Mouse (Mus musculus): Measurements from ENCODE around the gene Mrvi1. TPM values are rescaled to one million over a fixed set of nuclear protein-coding genes. Genes with fewer than 3 reads are reported as not detected.

The Mrvi1 gene
- polyA plus RNA-seq, 1 experiment = 2.6 TPM

- no peak overlapping the region for H3K4me3 ChIP-seq (ENCODE audit: insufficient read depth, low read length)
- H3K4me1 ChIP-seq (ENCODE audit: control insufficient read depth, insufficient read depth, low read length) = no peaks in the 10 kb centered on the region; the same call in 1 of the 2 replicates
- H3K27ac ChIP-seq (ENCODE audit: insufficient read depth, low read length) = no peak overlapping the region
- no peak for TF ChIP-seq POLR2A (IDR thresholded peaks at IDR 0.05; ENCODE audit: extremely low read depth, insufficient read depth, low read length)
- TF ChIP-seq CTCF (IDR thresholded peaks at IDR 0.05; ENCODE audit: extremely low read depth, insufficient read depth, low read length) = no peak
Measured at GRCm38 (mm10) chr7:110867116-110867515, 115.1 kb downstream of the Mrvi1 start.

GRCm38 (mm10) chr7:110866021-110866420 is 116.2 kb downstream of the Mrvi1 start:
- TF ChIP-seq POLR2A (IDR thresholded peaks at IDR 0.05; ENCODE audit: extremely low read depth, insufficient read depth, low read length) (no peak), CTCF (IDR thresholded peaks at IDR 0.05; ENCODE audit: extremely low read depth, insufficient read depth, low read length) (no peak)
- Histone ChIP-seq H3K4me1 (ENCODE audit: control insufficient read depth, insufficient read depth, low read length) (no peaks in the 10 kb centered on the region; the same call in 1 of the 2 replicates), H3K27ac (ENCODE audit: insufficient read depth, low read length) (no peak overlapping the region), H3K4me3 (ENCODE audit: insufficient read depth, low read length) (no peak overlapping the region)

GRCm38 (mm10) chr7:110865570-110865969 is 116.7 kb downstream of the Mrvi1 start:
- Histone ChIP-seq H3K4me3 (ENCODE audit: insufficient read depth, low read length) (no peak overlapping the region), H3K27ac (ENCODE audit: insufficient read depth, low read length) (no peak overlapping the region), H3K4me1 (ENCODE audit: control insufficient read depth, insufficient read depth, low read length) (no peaks in the 10 kb centered on the region; the same call in 1 of the 2 replicates)
- TF ChIP-seq CTCF (IDR thresholded peaks at IDR 0.05; ENCODE audit: extremely low read depth, insufficient read depth, low read length) (no peak), POLR2A (IDR thresholded peaks at IDR 0.05; ENCODE audit: extremely low read depth, insufficient read depth, low read length) (no peak)

- TF ChIP-seq CTCF (IDR thresholded peaks at IDR 0.05; ENCODE audit: extremely low read depth, insufficient read depth, low read length) (no peak), POLR2A (IDR thresholded peaks at IDR 0.05; ENCODE audit: extremely low read depth, insufficient read depth, low read length) (no peak)
- Histone ChIP-seq H3K4me1 (ENCODE audit: control insufficient read depth, insufficient read depth, low read length) (no peaks in the 10 kb centered on the region), H3K27ac (ENCODE audit: insufficient read depth, low read length) (no peak overlapping the region), H3K4me3 (ENCODE audit: insufficient read depth, low read length) (no peak overlapping the region)
Measured at GRCm38 (mm10) chr7:110865038-110865437, 117.2 kb downstream of the Mrvi1 start.

GRCm38 (mm10) chr7:110862751-110863289 is 119.4 kb downstream of the Mrvi1 start, which contains the start of gene Lyve1:
Gene Lyve1 (minus strand): TSS chr7:110863239.
- Histone ChIP-seq H3K27ac (ENCODE audit: insufficient read depth, low read length) (no peak within 1 kb of the TSS), H3K4me1 (ENCODE audit: control insufficient read depth, insufficient read depth, low read length) (no peaks in the 10 kb centered on the region), H3K4me3 (ENCODE audit: insufficient read depth, low read length) (no peak within 1 kb of the TSS)
- TF ChIP-seq CTCF (IDR thresholded peaks at IDR 0.05; ENCODE audit: extremely low read depth, insufficient read depth, low read length) (no peak), POLR2A (IDR thresholded peaks at IDR 0.05; ENCODE audit: extremely low read depth, insufficient read depth, low read length) (no peak)

- Histone ChIP-seq H3K4me1 (ENCODE audit: control insufficient read depth, insufficient read depth, low read length) (no peaks in the 10 kb centered on the region; the same call in 1 of the 2 replicates), H3K27ac (ENCODE audit: insufficient read depth, low read length) (no peak overlapping the region), H3K4me3 (ENCODE audit: insufficient read depth, low read length) (no peak overlapping the region)
- TF ChIP-seq POLR2A (IDR thresholded peaks at IDR 0.05; ENCODE audit: extremely low read depth, insufficient read depth, low read length) (no peak), CTCF (IDR thresholded peaks at IDR 0.05; ENCODE audit: extremely low read depth, insufficient read depth, low read length) (no peak)
Measured at GRCm38 (mm10) chr7:110860129-110860528, 122.1 kb downstream of the Mrvi1 start.

GRCm38 (mm10) chr7:110855604-110856003 is 126.7 kb downstream of the Mrvi1 start:
- no peak for TF ChIP-seq POLR2A (IDR thresholded peaks at IDR 0.05; ENCODE audit: extremely low read depth, insufficient read depth, low read length)
- TF ChIP-seq CTCF (IDR thresholded peaks at IDR 0.05; ENCODE audit: extremely low read depth, insufficient read depth, low read length) = no peak
- Histone ChIP-seq H3K4me3 (ENCODE audit: insufficient read depth, low read length) (no peak overlapping the region), H3K4me1 (ENCODE audit: control insufficient read depth, insufficient read depth, low read length) (peaks cover 6% of the 10 kb centered on the region), H3K27ac (ENCODE audit: insufficient read depth, low read length) (no peak overlapping the region)

GRCm38 (mm10) chr7:110854927-110855546 is 127.2 kb downstream of the Mrvi1 start:
- Histone ChIP-seq H3K4me1 (ENCODE audit: control insufficient read depth, insufficient read depth, low read length) (peaks cover 6% of the 10 kb centered on the region), H3K27ac (ENCODE audit: insufficient read depth, low read length) (no peak overlapping the region), H3K4me3 (ENCODE audit: insufficient read depth, low read length) (no peak overlapping the region)
- TF ChIP-seq CTCF (IDR thresholded peaks at IDR 0.05; ENCODE audit: extremely low read depth, insufficient read depth, low read length) (no peak), POLR2A (IDR thresholded peaks at IDR 0.05; ENCODE audit: extremely low read depth, insufficient read depth, low read length) (no peak)

- TF ChIP-seq POLR2A (IDR thresholded peaks at IDR 0.05; ENCODE audit: extremely low read depth, insufficient read depth, low read length) (no peak), CTCF (IDR thresholded peaks at IDR 0.05; ENCODE audit: extremely low read depth, insufficient read depth, low read length) (no peak)
- Histone ChIP-seq H3K4me3 (ENCODE audit: insufficient read depth, low read length) (no peak overlapping the region), H3K27ac (ENCODE audit: insufficient read depth, low read length) (peak overlapping the region; percentile 66), H3K4me1 (ENCODE audit: control insufficient read depth, insufficient read depth, low read length) (peaks cover 6% of the 10 kb centered on the region)
Measured at GRCm38 (mm10) chr7:110854519-110854918, 127.7 kb downstream of the Mrvi1 start.

- no peak overlapping the region for H3K4me3 ChIP-seq (ENCODE audit: insufficient read depth, low read length)
- 0 out of 2 replicates have a peak overlapping the region, but pooled peaks have one; percentile 66 for H3K27ac ChIP-seq (ENCODE audit: insufficient read depth, low read length)
- TF ChIP-seq CTCF (IDR thresholded peaks at IDR 0.05; ENCODE audit: extremely low read depth, insufficient read depth, low read length) = no peak
- TF ChIP-seq POLR2A (IDR thresholded peaks at IDR 0.05; ENCODE audit: extremely low read depth, insufficient read depth, low read length) = no peak
- peaks cover 6% of the 10 kb centered on the region for H3K4me1 ChIP-seq (ENCODE audit: control insufficient read depth, insufficient read depth, low read length)
Measured at GRCm38 (mm10) chr7:110853611-110854010, 128.7 kb downstream of the Mrvi1 start.

Data from cortical plate, adult 2 months (tissue).